Mouse (Mus musculus) heart, postnatal 0 days (tissue): ENCODE results near the gene Rhoc.

ENCODE experiments used
- CTCF ChIP-seq: IDR thresholded peaks from 2 replicates; pipeline ENCODE4 v1.5.1; 2016; ENCODE audit warnings: antibody characterized with exemption, control low read depth, low read depth
- EP300 ChIP-seq: IDR thresholded peaks from 2 replicates; pipeline ENCODE4 v1.6.1; 2016; ENCODE audit warnings: antibody characterized with exemption, low read depth

- TF ChIP-seq CTCF (no peak), EP300 (no peak)
Observed at GRCm38 (mm10) chr3:104820426-104820825, 32.3 kb downstream of the Rhoc start.
